Comparison of ENCODE assay signal across 13 mouse cellular contexts in genomic region chr13:14015609-14016008, GRCm38 (mm10). TPM values are rescaled to one million over a fixed set of nuclear protein-coding genes. Genes with fewer than 3 reads are reported as not detected.
DNase-seq lines count a peak whose midpoint lies in the region.
"Had no signal": no experiment of that assay in that cellular context is flagged by ENCODE, and none has a peak within 500 bp of the region (broad histone marks: within the 10 kb centered on the region; RNA-seq: fewer than 3 reads in every experiment).

No protein-coding gene starts in this region.

- peak; percentile 56 for DNase-seq in heart, adult 11 months
- DNase-seq in heart, postnatal 36 days = no peak
- peak; percentile 20 for DNase-seq in R1 (ENCODE audit: low read depth, low spot score)
- DNase-seq in yolk sac, embryonic 10.5 days (ENCODE audit: low spot score) = peak; percentile 55
- no peak for DNase-seq in left cerebral cortex, postnatal 25 days (ENCODE audit: low spot score in 2 of 2)
- DNase-seq in left cerebral cortex, postnatal 36 days (ENCODE audit: low spot score in 2 of 2) = no peak
- DNase-seq: adrenal gland, adult 2 months; adrenal gland, adult 8-10 months; adrenal gland, postnatal 10 days; adrenal gland, postnatal 25 days; adrenal gland, postnatal 36 days; B cell, adult 2 months; cerebellum, adult 11-12 months had no signal

- intact Hi-C loops in heart, postnatal 36 days (cut with DNase I) = no loop called here
- intact Hi-C loops in left cerebral cortex, postnatal 25 days (cut with DNase I) = no loop called here
- intact Hi-C loops in left cerebral cortex, postnatal 36 days (cut with DNase I) = no loop called here

RNA-seq across cellular contexts. Expression of gene Tbce, which starts 23.8 kb away (rescaled TPM):
- 10 to 100 TPM; 19.1 to 23.5 TPM for total RNA-seq in heart, postnatal 36 days (2021)
- 10 to 100 TPM; 76.5 to 79.1 TPM for total RNA-seq in left cerebral cortex, postnatal 25 days (2021)
- 10 to 100 TPM; 55.6 to 91.8 TPM for total RNA-seq in left cerebral cortex, postnatal 36 days (2021)

RNA-seq across cellular contexts. Expression of gene Arid4b, which starts 47.4 kb away (rescaled TPM):
- total RNA-seq in heart, postnatal 36 days (2021) = 10 to 100 TPM; 22.0 to 23.5 TPM
- total RNA-seq in left cerebral cortex, postnatal 25 days (2021) = 10 to 100 TPM; 46.1 to 50.5 TPM
- total RNA-seq in left cerebral cortex, postnatal 36 days (2021) = 10 to 100 TPM; 39.5 to 55.9 TPM

RNA-seq across cellular contexts. Expression of gene Ggps1, which starts 47.7 kb away (rescaled TPM):
- 10 to 100 TPM; 20.4 to 26.1 TPM for total RNA-seq in heart, postnatal 36 days (2021)
- 10 to 100 TPM; 61.4 to 62.7 TPM for total RNA-seq in left cerebral cortex, postnatal 25 days (2021)
- 10 to 100 TPM; 64.1 to 66.1 TPM for total RNA-seq in left cerebral cortex, postnatal 36 days (2021)

Comparison
In these comparisons a context has a peak if more than half of its experiments do, and no peak if none do; other contexts are left out.
1. DNase-seq: peak in heart, adult 11 months (single experiment), R1 (single experiment) and yolk sac, embryonic 10.5 days (single experiment); none in heart, postnatal 36 days (0 of 2), left cerebral cortex, postnatal 25 days (0 of 2) and left cerebral cortex, postnatal 36 days (0 of 2).